Mouse (Mus musculus) T-helper 1 cell (primary cell): ENCODE measurements around the gene Sult2a7.

Experiments used
- in situ Hi-C: fragments of 300-600 bp; cut with MboI, MseI; formaldehyde crosslinking; loops from one replicate; pipeline ENCODE4 v1.15.1; 2025; ENCODE audit warnings: high pct_unique_total_duplicates

The Sult2a7 gene

DNA sequence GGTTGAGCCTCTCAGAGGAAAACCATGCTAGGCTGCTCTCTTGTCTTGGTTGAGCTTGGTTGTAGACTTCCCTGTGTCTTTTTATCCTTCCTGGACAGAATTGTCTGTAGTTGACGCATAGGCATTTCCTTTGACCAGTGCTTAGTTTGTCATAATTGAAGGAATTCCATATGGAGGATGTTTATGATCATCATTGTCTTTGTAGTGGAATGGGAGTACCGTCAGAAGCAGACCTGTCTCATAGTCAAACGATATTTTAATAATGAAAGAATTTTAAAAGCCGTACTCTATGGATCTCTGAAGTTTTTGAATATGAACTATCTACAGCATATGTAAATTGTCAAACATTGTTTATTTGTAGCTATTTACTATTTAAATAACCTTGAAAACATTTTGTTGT is at the start of gene Sult2a7:
Gene Sult2a7 (minus strand): TSS at position 101 of the 400 bp plus-strand sequence.
- in situ Hi-C loops, result no loop called here

DNA sequence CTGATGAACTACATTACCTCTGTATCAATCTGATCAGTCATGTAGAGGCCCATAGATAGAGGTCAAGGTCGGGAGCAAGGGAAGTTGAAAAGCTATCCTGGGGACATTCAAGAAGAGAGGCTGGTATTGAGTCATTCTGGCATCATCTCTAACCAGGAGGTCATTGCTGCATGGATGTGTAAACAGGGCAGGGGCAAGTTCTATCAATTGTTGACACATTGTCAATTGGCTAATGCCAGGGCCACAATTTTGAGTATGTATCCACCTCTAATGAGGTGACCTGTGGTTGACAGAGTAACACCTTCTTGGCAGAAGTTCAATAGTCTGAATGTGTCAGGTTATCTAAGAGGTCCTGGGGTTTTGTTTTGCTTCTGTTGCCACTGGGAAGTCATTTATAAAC is 31.2 kb upstream of the Sult2a7 start:
- in situ Hi-C loops, result no loop called here

DNA sequence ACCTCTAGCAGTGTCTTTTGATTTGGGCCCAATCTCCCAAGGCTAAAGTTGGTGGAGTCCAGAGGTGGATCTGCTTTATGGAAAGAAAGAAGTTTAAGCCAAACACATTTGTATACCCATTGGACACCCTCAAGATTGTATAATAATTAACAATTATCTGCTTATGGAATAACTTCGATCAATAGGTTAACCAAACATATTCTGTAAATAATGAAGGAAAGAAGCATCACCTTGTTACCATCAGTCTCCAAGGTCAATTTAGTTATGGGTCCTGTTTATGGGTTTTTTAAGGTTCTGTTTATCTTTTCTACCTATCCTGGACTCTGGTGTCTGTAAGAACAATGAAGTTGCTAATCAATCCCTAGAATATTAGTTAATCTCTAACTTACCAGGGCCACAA is 28.6 kb upstream of the Sult2a7 start:
- in situ Hi-C loops, result no loop called here

DNA sequence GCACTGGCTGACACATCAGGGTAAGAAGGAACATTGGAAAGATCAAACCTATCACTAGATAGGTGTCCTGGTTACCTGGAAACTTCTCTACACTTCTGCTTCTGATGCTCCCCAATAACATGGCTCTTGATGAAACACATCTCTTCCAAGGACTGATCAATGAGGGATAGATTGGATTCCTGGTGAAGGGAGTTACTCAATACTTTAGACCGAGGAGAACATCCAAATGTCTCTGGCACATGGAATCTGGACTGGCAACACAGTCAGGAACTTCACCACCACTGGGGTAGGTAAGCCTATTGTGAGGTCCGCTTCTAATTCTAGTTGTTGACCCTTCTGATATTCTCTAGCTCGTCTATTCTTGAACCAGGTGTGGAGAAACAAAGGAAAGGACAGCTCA is 24.3 kb upstream of the Sult2a7 start:
- in situ Hi-C loops, result no loop called here

DNA sequence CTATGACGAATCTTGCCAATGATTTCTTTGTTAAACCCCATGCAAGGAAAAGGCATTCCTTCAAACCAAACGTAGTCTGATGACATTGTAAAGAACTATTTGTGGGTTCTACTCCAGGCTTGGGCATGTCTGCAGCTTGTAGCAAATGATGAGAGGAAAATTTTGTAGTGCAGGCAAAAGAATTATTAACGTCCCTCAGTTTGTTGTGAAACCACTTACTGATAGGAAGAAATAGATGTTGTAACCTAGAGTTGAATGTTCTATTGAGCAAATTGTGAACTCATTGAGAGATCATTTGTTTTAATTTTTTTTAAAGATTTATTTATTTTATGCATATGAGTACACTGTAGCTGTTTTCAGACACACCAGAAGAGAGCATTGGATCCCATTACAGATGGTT is 1.1 kb downstream of the Sult2a7 start:
- in situ Hi-C loops, result no loop called here

DNA sequence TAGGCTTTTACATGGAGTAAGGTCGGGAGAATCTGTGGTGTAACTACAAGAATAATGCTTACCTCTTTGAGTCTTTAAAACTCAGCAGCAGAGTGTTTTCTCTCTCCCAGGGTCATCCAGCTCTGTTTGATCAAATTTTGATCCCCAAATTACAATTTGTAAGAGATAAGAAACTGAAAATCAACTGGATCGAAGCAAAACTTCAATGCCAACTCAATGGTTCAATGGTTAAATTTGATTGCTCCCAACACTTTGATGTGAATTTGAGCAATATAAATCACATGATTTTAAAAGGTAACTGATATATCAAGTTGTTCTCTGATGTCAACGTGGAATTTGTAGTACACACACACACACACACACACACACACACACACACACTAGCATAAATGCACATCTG is 47.5 kb downstream of the Sult2a7 start, which contains the start of gene Sult2a8:
Gene Sult2a8 (minus strand): TSS at position 236 of the 400 bp plus-strand sequence.
- in situ Hi-C loops, result no loop called here

DNA sequence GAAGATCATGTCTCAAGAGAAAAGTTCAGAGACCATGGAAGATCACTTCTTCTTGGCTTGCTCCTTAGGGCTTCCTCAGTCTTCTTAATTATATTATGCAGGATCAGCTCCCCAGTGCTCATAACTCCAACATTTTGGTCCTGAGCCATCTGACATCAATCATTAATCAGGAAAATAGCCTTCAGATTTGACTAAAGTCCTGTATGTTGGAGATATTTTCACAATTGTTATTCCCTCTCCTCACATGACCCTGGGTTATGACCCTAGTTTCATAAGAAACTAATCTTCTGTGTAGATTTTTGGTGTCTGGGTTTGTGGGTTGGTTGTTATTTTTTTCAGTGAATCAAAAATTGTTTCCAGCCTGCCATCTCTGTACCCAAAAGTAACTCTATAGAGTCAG is 54.4 kb downstream of the Sult2a7 start:
- in situ Hi-C loops, result no loop called here

DNA sequence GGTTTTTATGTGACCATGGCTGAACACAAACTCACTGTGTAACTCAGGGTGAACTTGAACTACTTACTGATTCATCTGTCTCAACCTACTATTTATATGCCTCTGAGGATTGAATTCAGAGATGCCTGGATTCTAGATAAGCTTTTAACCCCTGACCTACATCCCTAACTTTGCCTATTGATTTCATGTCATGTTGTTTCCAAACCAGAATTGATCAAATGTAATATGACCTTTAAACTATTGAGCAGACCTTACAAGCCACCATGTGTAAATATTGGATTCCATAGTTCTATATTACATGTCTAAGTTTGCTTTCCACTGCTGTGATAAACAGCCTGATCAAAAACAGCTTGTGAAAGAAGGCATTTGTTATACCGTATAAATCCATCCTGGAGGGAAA is 55.5 kb downstream of the Sult2a7 start:
- in situ Hi-C loops, result no loop called here

DNA sequence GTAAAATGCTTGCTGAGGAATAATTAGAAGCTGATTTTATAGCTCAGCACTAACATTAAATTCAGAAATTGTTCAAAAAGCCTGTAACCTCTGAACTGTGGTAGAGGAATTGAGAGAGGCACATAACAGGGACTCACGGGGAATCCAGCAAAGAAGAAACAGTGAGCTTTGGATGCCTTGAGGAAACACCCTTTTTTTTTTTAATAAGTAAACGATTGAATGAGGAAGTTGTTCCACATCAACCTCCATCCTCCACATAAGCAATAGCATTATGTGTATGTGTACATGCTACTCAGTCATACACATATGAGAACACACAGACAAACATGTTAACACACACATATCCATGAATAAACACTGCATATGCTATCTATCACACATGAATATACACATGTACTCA is 56.0 kb downstream of the Sult2a7 start:
- in situ Hi-C loops, result no loop called here
